Mouse (Mus musculus) liver, adult (tissue): ENCODE results near the gene H2-Ab1.

Experiments
- GATA4 ChIP-seq: IDR thresholded peaks from 2 replicates; pipeline ENCODE4 v1.6.1; 2014; ENCODE audit warnings: mild to moderate bottlenecking, low read length; ENCODE audit not compliant: insufficient replicate concordance

Gene H2-Ab1

GRCm38 (mm10) chr17:34268262-34268661 is 10.8 kb downstream of the H2-Ab1 start:
- TF ChIP-seq GATA4: no peak

- TF ChIP-seq GATA4: no peak
These were observed 11.3 kb downstream of the H2-Ab1 start for GRCm38 (mm10) chr17:34268748-34269147.

GRCm38 (mm10) chr17:34269817-34270216 is 12.3 kb downstream of the H2-Ab1 start:
- no peak for TF ChIP-seq GATA4

GRCm38 (mm10) chr17:34270230-34270629 is 12.7 kb downstream of the H2-Ab1 start:
- no peak for TF ChIP-seq GATA4

GRCm38 (mm10) chr17:34270940-34271339 is 13.5 kb downstream of the H2-Ab1 start:
- no peak for TF ChIP-seq GATA4

GRCm38 (mm10) chr17:34272102-34272501 is 14.6 kb downstream of the H2-Ab1 start:
- no peak for TF ChIP-seq GATA4

- no peak for TF ChIP-seq GATA4
These were observed 23.1 kb downstream of the H2-Ab1 start for GRCm38 (mm10) chr17:34280499-34281038.

- no peak for TF ChIP-seq GATA4
These were observed 24.3 kb downstream of the H2-Ab1 start for GRCm38 (mm10) chr17:34281836-34282235.

- TF ChIP-seq GATA4: no peak
These were observed 27.9 kb downstream of the H2-Ab1 start for GRCm38 (mm10) chr17:34285371-34285770.

GRCm38 (mm10) chr17:34285848-34286247 is 28.4 kb downstream of the H2-Ab1 start:
- TF ChIP-seq GATA4: no peak

- TF ChIP-seq GATA4: no peak
These were observed 29.0 kb downstream of the H2-Ab1 start for GRCm38 (mm10) chr17:34286501-34286900.

- no peak for TF ChIP-seq GATA4
These were observed 29.5 kb downstream of the H2-Ab1 start for GRCm38 (mm10) chr17:34286999-34287398.

GRCm38 (mm10) chr17:34287648-34288047 is 30.2 kb downstream of the H2-Ab1 start, which contains the start of gene H2-Aa:
Gene H2-Aa, minus strand, starts transcription at chr17:34287823.
- TF ChIP-seq GATA4: no peak

GRCm38 (mm10) chr17:34288131-34288530 is 30.6 kb downstream of the H2-Ab1 start:
- TF ChIP-seq GATA4: no peak

GRCm38 (mm10) chr17:34291609-34292008 is 34.1 kb downstream of the H2-Ab1 start:
- no peak for TF ChIP-seq GATA4

GRCm38 (mm10) chr17:34292570-34292969 is 35.1 kb downstream of the H2-Ab1 start:
- no peak for TF ChIP-seq GATA4

GRCm38 (mm10) chr17:34293533-34293932 is 36.0 kb downstream of the H2-Ab1 start:
- TF ChIP-seq GATA4: no peak
